ENCODE assay signal across 8 mouse cellular contexts in the genomic region with DNA sequence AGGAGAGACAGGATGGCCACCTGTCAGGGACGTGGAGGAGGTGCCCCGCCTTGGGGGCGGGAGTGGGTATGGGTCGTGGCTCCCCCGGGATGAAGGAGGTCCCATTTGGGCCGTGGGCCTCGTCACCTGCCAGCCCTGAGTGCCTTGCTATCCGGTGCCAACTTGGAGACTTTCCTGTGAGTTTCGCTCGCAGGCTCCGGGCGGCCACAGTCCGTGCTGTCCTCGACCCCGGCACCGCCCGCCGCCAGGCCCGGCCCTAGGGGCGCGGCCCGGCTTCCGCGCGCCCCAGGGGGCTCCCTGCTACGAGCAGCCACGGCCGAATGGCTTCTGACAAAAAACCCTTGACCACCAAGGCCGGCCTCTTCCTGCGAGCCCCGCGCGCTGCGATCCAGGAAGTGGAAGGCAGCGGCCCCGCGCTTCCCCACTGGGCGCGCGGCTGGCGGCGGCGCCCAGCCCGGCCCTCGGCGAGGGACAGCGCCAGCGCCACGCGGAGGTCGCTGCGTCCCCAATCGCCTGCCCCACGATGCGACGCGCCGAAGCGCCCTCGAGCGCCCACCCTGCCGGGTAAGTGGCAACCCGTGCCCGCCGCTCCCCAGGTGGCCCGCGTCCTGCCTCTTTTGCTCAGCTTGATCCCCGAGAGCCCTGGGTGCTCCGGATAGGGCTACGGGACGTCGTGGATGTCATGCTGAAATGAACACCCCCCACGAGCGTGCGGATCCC. TPM values are rescaled to one million over a fixed set of nuclear protein-coding genes. Genes with fewer than 3 reads are reported as not detected.
DNase-seq lines count a peak whose midpoint lies in the region; ATAC-seq and TF ChIP-seq lines count a peak whose summit lies in the region.

Rin3 (plus strand) TSS at position 286 of the 720 bp plus-strand sequence.

- peak within 1 kb of the TSS; percentile 81 for H3K9ac ChIP-seq in intestine, embryonic 14.5 days (ENCODE audit: low read length)
- H3K9ac ChIP-seq in liver, embryonic 15.5 days, result peak within 1 kb of the TSS; percentile 47

- ATAC-seq in granulocyte monocyte progenitor cell, adult 5-6 weeks (replicated peaks; ENCODE audit: poor library complexity, severe bottlenecking), result peak; percentile 56
- ATAC-seq in intestine, embryonic 14.5 days (replicated peaks; ENCODE audit: low FRiP score, low TSS enrichment, low read depth), result peak; percentile 63
- ATAC-seq in liver, embryonic 15.5 days (ENCODE audit: insufficient read depth), result peak; percentile 47; the same call in 1 of the 2 replicates

- no peak for TF ChIP-seq CTCF in cerebellum, adult 2 months (IDR thresholded peaks at IDR 0.05; ENCODE audit: borderline replicate concordance, insufficient read depth, low read depth, low read length)
- no peak for TF ChIP-seq CTCF in cortical plate, adult 2 months (IDR thresholded peaks at IDR 0.05; ENCODE audit: extremely low read depth, insufficient read depth, low read length)
- peak; percentile 11; the same call in 1 of the 2 replicates for TF ChIP-seq CTCF in thymus, adult 2 months (IDR thresholded peaks at IDR 0.05; ENCODE audit: borderline replicate concordance, control insufficient read depth, extremely low read depth, insufficient read depth, low read length, poor library complexity)

- no peak for TF ChIP-seq POLR2A in cerebellum, adult 2 months (IDR thresholded peaks at IDR 0.05; ENCODE audit: borderline replicate concordance, insufficient read depth, low read length)
- no peak for TF ChIP-seq POLR2A in cortical plate, adult 2 months (IDR thresholded peaks at IDR 0.05; ENCODE audit: extremely low read depth, insufficient read depth, low read length)
- TF ChIP-seq POLR2A in thymus, adult 2 months (IDR thresholded peaks at IDR 0.05; ENCODE audit: control insufficient read depth, extremely low read depth, insufficient read depth, low read length, poor library complexity), result no peak

- H3K4me2 ChIP-seq in intestine, embryonic 14.5 days (ENCODE audit: low read length), result peak within 1 kb of the TSS; percentile 73
- peak within 1 kb of the TSS; percentile 62 for H3K4me2 ChIP-seq in liver, embryonic 15.5 days

- peak within 1 kb of the TSS; percentile 38 for H3K4me3 ChIP-seq in cerebellum, adult 2 months (replicated peaks; ENCODE audit: insufficient read depth, low read depth, low read length)
- H3K4me3 ChIP-seq in cortical plate, adult 2 months (ENCODE audit: insufficient read depth, low read length), result peak within 1 kb of the TSS; percentile 54
- H3K4me3 ChIP-seq in intestine, embryonic 14.5 days (ENCODE audit: low read depth, low read length), result peak within 1 kb of the TSS; percentile 58
- peak within 1 kb of the TSS; percentile 60 for H3K4me3 ChIP-seq in liver, embryonic 15.5 days (replicated peaks)
- H3K4me3 ChIP-seq in thymus, adult 2 months (ENCODE audit: control insufficient read depth, insufficient read depth, low read length), result peak within 1 kb of the TSS; percentile 70

- DNase-seq in cerebellum, adult 2 months, result peak; percentile 20 to 28
- DNase-seq in cerebellum, postnatal 4 days (ENCODE audit: low spot score in 2 of 2), result no peak
- peak; percentile 77 for DNase-seq in intestine, embryonic 14.5 days (ENCODE audit: low spot score)
- peak; percentile 76 to 84 for DNase-seq in natural killer cell, adult 2 months (ENCODE audit: low spot score in 2 of 2)
- DNase-seq in thymus, adult 2 months, result peak; percentile 67

- peaks cover 5% of the 10 kb centered on the region; the same call in 1 of the 2 replicates for H3K27me3 ChIP-seq in cerebellum, adult 2 months (ENCODE audit: control insufficient read depth, insufficient read depth, low read length)
- H3K27me3 ChIP-seq in intestine, embryonic 14.5 days (replicated peaks; ENCODE audit: control insufficient read depth, insufficient read depth, low read length), result no peaks in the 10 kb centered on the region
- peaks cover 25% of the 10 kb centered on the region for H3K27me3 ChIP-seq in liver, embryonic 15.5 days
- no peaks in the 10 kb centered on the region for H3K27me3 ChIP-seq in thymus, adult 2 months (ENCODE audit: control insufficient read depth, insufficient read depth, low read length)

- no peak within 1 kb of the TSS for H3K27ac ChIP-seq in cerebellum, adult 2 months (ENCODE audit: insufficient read depth, low read length)
- H3K27ac ChIP-seq in cortical plate, adult 2 months (ENCODE audit: insufficient read depth, low read length), result peak within 1 kb of the TSS; percentile 22
- peak within 1 kb of the TSS; percentile 80 for H3K27ac ChIP-seq in intestine, embryonic 14.5 days (ENCODE audit: low read depth)
- peak within 1 kb of the TSS; percentile 80 for H3K27ac ChIP-seq in liver, embryonic 15.5 days (replicated peaks)
- peak within 1 kb of the TSS; percentile 25 for H3K27ac ChIP-seq in thymus, adult 2 months (ENCODE audit: control insufficient read depth, insufficient read depth, low read length)

- 1% methylated on average over 75 of the region's 75 CpGs for WGBS in cerebellum, adult 2 months
- WGBS in intestine, embryonic 14.5 days, result under 1% methylated on average over 74 of the region's 75 CpGs
- WGBS in liver, embryonic 15.5 days (ENCODE audit: insufficient replicate concordance), result under 1% methylated on average over 75 of the region's 75 CpGs
- under 1% methylated on average over 75 of the region's 75 CpGs for WGBS in thymus, adult 2 months

- no peaks in the 10 kb centered on the region for H3K36me3 ChIP-seq in intestine, embryonic 14.5 days (ENCODE audit: control insufficient read depth, insufficient read depth, low read length)
- H3K36me3 ChIP-seq in liver, embryonic 15.5 days (replicated peaks), result no peaks in the 10 kb centered on the region
- no peaks in the 10 kb centered on the region for H3K36me3 ChIP-seq in thymus, adult 2 months (ENCODE audit: control insufficient read depth, insufficient read depth, low read length)

- H3K4me1 ChIP-seq in cerebellum, adult 2 months (ENCODE audit: control insufficient read depth, insufficient read depth, low read length), result peaks cover 8% of the 10 kb centered on the region
- no peaks in the 10 kb centered on the region for H3K4me1 ChIP-seq in cortical plate, adult 2 months (ENCODE audit: control insufficient read depth, insufficient read depth, low read length)
- peaks cover 44% of the 10 kb centered on the region for H3K4me1 ChIP-seq in intestine, embryonic 14.5 days (replicated peaks; ENCODE audit: control insufficient read depth, insufficient read depth, low read length)
- H3K4me1 ChIP-seq in liver, embryonic 15.5 days (replicated peaks), result peaks cover 39% of the 10 kb centered on the region
- H3K4me1 ChIP-seq in thymus, adult 2 months (replicated peaks; ENCODE audit: control insufficient read depth, insufficient read depth, low read length), result peaks cover 24% of the 10 kb centered on the region

- H3K9me3 ChIP-seq in intestine, embryonic 14.5 days (ENCODE audit: control insufficient read depth, low read length), result peaks cover 4% of the 10 kb centered on the region; the same call in 1 of the 2 replicates
- H3K9me3 ChIP-seq in liver, embryonic 15.5 days (replicated peaks), result no peaks in the 10 kb centered on the region

RNA-seq across cellular contexts. Expression of gene Rin3, which starts in this region (rescaled TPM):
- 1.1 and 1.2 TPM in 2 replicates for polyA plus RNA-seq in cerebellum, adult 2 months (2012; rRNA removed)
- 1.4 and 1.7 TPM in 2 replicates for polyA plus RNA-seq in cortical plate, adult 2 months (2012; rRNA removed)
- 263 and 340 TPM in 2 replicates for total RNA-seq in granulocyte monocyte progenitor cell, adult 5-6 weeks (2014; fragmentation: Nextera tagmentation)
- 64.3 and 71.5 TPM in 2 replicates for total RNA-seq in granulocyte monocyte progenitor cell, adult 5-6 weeks (2017)
- 13.4 and 14.6 TPM in 2 replicates for polyA plus RNA-seq in intestine, embryonic 14.5 days (2014; fragmentation: Nextera tagmentation; extraction: Ambion mirVana)
- polyA plus RNA-seq in liver, embryonic 15.5 days (2015; fragmentation: Nextera tagmentation; extraction: Ambion mirVana), result 7.1 and 8.1 TPM in 2 replicates
- polyA plus RNA-seq in thymus, adult 2 months (2012; rRNA removed), result 25.4 and 33.8 TPM in 2 replicates

Comparison
In these comparisons a context has a peak if more than half of its experiments do, and no peak if none do; other contexts are left out.
1. DNase-seq: peak in cerebellum, adult 2 months (2 of 2), intestine, embryonic 14.5 days (single experiment), natural killer cell, adult 2 months (2 of 2) and thymus, adult 2 months (single experiment); none in cerebellum, postnatal 4 days (0 of 2).
2. Peak in every context shown above with its lines, with median percentiles within 50 percentile points of each other: H3K4me3 ChIP-seq and ATAC-seq.